Mouse (Mus musculus) midbrain, embryonic 11.5 days (tissue): Measurements from ENCODE around the gene Avp. TPM values are rescaled to one million over a fixed set of nuclear protein-coding genes. Genes with fewer than 3 reads are reported as not detected.

Experiments used
- ATAC-seq: fragments of 200-750 bp; cut with Nextera tagmentation; 2 replicates; pipeline ENCODE4 v1.8.0; 2017; ENCODE audit warnings: moderate TSS enrichment, moderate library complexity; ENCODE audit not compliant: low FRiP score
- DNase-seq: peaks from one replicate; pipeline ENCODE4 v3.0.0; 2015; ENCODE audit warnings: low spot score; ENCODE audit errors: missing footprints
- H3K27ac ChIP-seq: fragments of 300-500 bp; sonication (generic); 2 replicates; pipeline ENCODE4 v1.5.1; 2014; ENCODE audit warnings: low read depth, low read length
- H3K27me3 ChIP-seq: fragments of 300-500 bp; sonication (generic); 2 replicates; pipeline ENCODE4 v1.6.1; 2014; ENCODE audit warnings: mild to moderate bottlenecking, low read length, moderate library complexity, mixed read lengths; ENCODE audit not compliant: control insufficient read depth, insufficient read depth
- H3K36me3 ChIP-seq: fragments of 300-500 bp; sonication (generic); 2 replicates; pipeline ENCODE4 v1.6.1; 2014; ENCODE audit warnings: mild to moderate bottlenecking, low read length, moderate library complexity, mixed read lengths; ENCODE audit not compliant: control insufficient read depth, insufficient read depth
- H3K4me1 ChIP-seq: fragments of 300-500 bp; sonication (generic); 2 replicates; pipeline ENCODE4 v1.6.1; 2014; ENCODE audit warnings: low read length; ENCODE audit not compliant: control insufficient read depth, insufficient read depth
- H3K4me2 ChIP-seq: fragments of 300-500 bp; sonication (generic); 2 replicates; pipeline ENCODE4 v1.6.1; 2014; ENCODE audit warnings: mild to moderate bottlenecking, moderate library complexity
- H3K4me3 ChIP-seq: fragments of 300-500 bp; sonication (generic); 2 replicates; pipeline ENCODE4 v1.5.1; 2014; ENCODE audit warnings: low read depth, low read length
- H3K9ac ChIP-seq: fragments of 300-500 bp; sonication (generic); 2 replicates; pipeline ENCODE4 v1.6.1; 2014; ENCODE audit warnings: low read length
- H3K9me3 ChIP-seq: fragments of 300-500 bp; sonication (generic); 2 replicates; pipeline ENCODE4 v1.6.1; 2016; ENCODE audit warnings: low read length; ENCODE audit not compliant: control insufficient read depth
- WGBS: fragments of 180-500 bp; shearing (Covaris S2); extraction: QIAGEN DNeasy Blood & Tissue Kit; methylation state at CpG from one replicate; pipeline ENCODE4 v1.1.7; 2014; 5-methylcytosine and 5-hydroxymethylcytosine counted together
- polyA plus RNA-seq: library from polyadenylated mRNA; unstranded; fragments of >200 nt; fragmentation: Nextera tagmentation; extraction: Ambion mirVana; gene quantifications from 2 replicates; pipeline ENCODE4 v1.2.1, GENCODE M21; 2014

Avp gene
- polyA plus RNA-seq, 1 experiment from 2014 or later: not detected

DNA sequence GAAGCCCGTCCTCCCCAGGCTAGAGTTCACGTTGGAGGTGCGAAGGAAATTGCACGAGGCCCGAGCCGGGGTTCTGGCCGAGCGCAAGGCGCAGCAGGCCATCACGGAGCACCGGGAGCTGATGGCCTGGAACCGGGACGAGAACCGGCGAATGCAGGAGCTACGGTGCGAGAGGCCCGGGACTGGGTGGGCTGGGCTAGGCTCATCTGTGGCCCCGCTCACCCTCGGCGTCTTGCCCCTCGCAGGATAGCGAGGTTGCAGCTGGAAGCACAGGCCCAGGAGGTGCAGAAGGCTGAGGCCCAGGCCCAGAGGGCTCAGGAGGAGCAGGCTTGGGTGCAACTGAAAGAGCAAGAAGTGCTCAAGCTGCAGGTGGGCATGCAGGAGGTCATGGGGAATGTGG is 18.3 kb downstream of the Avp start:
- H3K4me3 ChIP-seq: peak overlapping the region; percentile 86
- H3K36me3 ChIP-seq: peaks cover 2% of the 10 kb centered on the region; the same call in 1 of the 2 replicates
- H3K27ac ChIP-seq: no peak overlapping the region; the same call in 1 of the 2 replicates
- H3K4me2 ChIP-seq: peak overlapping the region; percentile 71
- H3K9me3 ChIP-seq: no peaks in the 10 kb centered on the region
- under 1% methylated on average over 23 of the region's 23 CpGs for WGBS
- peak overlapping the region; percentile 85 for H3K9ac ChIP-seq
- DNase-seq (no peak), ATAC-seq (no peak; the same call in 1 of the 2 replicates)
- no peaks in the 10 kb centered on the region for H3K27me3 ChIP-seq
- H3K4me1 ChIP-seq: peaks cover 10% of the 10 kb centered on the region

DNA sequence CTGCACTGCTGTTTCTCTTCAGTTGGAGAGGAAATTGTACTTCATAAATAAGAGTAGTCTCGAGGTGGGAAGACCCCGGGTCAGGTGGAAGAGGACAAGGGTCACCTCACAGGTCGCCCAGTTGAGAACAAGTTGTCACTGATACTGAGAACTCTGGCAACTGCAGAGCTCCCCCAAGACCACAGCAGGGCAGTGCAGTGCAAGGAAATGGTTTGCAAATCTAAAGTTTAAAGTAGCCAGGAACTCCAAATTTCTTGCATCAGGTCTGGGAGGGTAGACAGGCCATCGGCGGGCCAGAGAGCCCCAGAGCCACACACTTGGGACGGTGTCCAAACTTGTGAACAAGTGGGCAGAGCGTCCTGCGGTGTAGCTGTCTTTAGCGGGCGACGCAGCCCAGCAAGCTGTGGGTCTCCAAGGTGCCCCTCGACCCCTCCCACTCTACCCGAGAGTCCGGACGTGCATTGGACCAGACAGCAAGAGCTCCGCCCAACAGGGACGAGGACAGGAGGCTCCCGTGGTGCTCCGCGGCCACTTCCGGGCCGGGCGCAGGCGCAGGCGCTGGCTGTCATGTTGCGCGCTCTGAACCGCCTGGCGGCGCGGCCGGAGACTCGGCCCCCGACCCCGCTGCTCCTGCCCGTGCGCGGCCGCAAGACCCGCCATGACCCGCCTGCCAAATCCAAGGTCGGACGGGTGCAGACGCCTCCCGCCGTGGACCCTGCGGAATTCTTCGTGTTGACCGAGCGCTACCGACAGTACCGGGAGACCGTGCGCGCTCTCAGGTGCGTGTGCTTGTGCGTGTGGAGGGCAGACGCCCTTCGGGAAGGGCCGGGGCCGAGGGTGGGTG is 18.9 kb downstream of the Avp start, which contains the start of gene Mrps26:
Mrps26 (plus strand) TSS at position 531 of the 844 bp plus-strand sequence.
- H3K9me3 ChIP-seq: no peaks in the 10 kb centered on the region
- H3K9ac ChIP-seq: peak within 1 kb of the TSS; percentile 85
- H3K27me3 ChIP-seq: no peaks in the 10 kb centered on the region
- H3K27ac ChIP-seq: no peak within 1 kb of the TSS; the same call in 1 of the 2 replicates
- peak within 1 kb of the TSS; percentile 86 for H3K4me3 ChIP-seq
- WGBS: under 1% methylated on average over 60 of the region's 61 CpGs
- peak; percentile 99 for ATAC-seq
- peaks cover 2% of the 10 kb centered on the region; the same call in 1 of the 2 replicates for H3K36me3 ChIP-seq
- H3K4me1 ChIP-seq: peaks cover 10% of the 10 kb centered on the region
- DNase-seq: peak; percentile 98
- H3K4me2 ChIP-seq: peak within 1 kb of the TSS; percentile 71

DNA sequence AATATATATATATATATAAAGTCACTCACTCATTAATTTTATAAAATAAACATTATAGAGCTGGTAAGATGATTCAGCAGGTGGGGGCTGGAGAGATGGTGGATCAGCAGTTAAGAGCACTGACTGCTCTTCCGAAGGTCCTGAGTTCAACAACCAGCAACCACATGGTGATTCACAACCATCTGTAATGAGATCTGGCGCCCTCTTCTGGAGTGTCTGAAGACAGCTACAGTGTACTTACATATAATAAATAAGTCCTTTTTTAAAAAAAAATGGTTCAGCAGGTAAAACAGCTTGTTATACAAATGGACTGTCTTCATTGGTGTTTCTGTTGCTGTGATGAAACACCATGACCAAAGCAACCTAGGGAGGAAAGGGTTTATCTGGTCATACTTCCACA is 24.3 kb downstream of the Avp start:
- Histone ChIP-seq H3K27me3 (no peaks in the 10 kb centered on the region), H3K36me3 (no peaks in the 10 kb centered on the region; the same call in 1 of the 2 replicates), H3K4me3 (no peak overlapping the region), H3K27ac (no peak overlapping the region), H3K4me2 (no peak overlapping the region), H3K4me1 (no peaks in the 10 kb centered on the region), H3K9ac (no peak overlapping the region), H3K9me3 (no peaks in the 10 kb centered on the region)
- ATAC-seq (no peak), DNase-seq (no peak)
- 68% methylated on average over 2 of the region's 2 CpGs for WGBS

DNA sequence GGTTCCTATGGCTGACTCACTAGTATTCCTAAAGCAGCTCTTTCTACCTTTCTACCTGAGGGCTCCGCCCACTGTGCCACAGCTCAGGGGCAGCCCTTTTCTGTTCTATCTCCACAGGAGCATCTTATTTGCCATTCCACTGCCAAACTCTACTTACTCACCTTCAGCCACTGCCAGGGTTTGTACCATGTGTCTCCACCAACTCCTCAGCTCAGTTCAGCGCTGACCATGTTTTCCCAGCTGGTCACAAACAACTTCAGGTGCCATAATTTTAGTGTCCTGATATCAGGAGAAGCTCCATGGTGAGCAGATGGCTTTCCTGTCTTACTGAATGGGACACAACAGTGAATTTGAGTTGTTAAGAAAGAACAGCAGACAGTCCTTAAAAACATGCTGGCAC is 24.9 kb downstream of the Avp start:
- ATAC-seq (no peak), DNase-seq (no peak)
- no peak overlapping the region for H3K9ac ChIP-seq
- no peaks in the 10 kb centered on the region for H3K4me1 ChIP-seq
- 91% methylated on average over 2 of the region's 2 CpGs for WGBS
- no peaks in the 10 kb centered on the region; the same call in 1 of the 2 replicates for H3K36me3 ChIP-seq
- no peak overlapping the region for H3K4me2 ChIP-seq
- no peaks in the 10 kb centered on the region for H3K9me3 ChIP-seq
- no peaks in the 10 kb centered on the region for H3K27me3 ChIP-seq
- no peak overlapping the region for H3K4me3 ChIP-seq
- no peak overlapping the region for H3K27ac ChIP-seq

DNA sequence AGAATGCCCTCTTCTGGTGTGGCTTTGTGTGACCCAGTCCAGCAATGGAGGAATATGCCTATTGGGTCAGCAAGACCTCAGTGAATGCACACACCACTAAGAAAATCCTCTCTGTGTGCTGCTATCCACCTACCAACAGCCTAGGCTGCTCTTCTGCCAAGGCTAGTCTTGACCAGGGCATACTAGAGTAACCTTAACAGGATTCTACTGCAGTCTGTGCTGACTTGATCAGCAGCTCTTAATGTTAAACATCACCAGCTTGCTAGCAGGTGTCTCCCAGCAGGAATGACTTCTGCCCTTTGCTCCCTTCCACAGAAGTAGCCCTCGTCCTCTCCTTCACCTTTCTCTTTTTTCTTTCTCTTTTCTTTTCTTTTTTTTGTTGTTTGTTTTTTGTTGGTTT is 26.1 kb downstream of the Avp start:
- 86% methylated on average over 1 of the region's 1 CpGs for WGBS
- Histone ChIP-seq H3K27ac (no peak overlapping the region), H3K36me3 (no peaks in the 10 kb centered on the region; the same call in 1 of the 2 replicates)

DNA sequence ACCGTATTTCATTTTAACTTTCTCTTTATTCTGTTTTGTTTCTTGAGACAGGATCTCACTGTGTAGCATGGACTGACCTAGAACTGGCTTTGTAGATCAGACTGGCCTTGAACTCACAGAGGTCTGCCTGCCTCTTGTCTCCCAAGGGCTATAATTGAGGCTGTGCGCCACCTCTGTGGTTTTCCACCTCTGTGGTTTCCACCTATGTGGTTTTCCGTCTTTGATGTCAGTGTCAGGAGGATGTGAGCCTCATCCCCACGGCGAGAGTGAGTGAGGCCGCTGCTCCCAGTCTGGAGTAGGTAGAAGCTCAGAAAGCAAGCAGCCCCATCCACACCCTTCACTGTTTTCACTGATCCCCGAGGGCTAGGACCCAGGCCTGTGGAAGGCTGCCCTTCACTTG is 27.5 kb downstream of the Avp start:
- Histone ChIP-seq H3K27me3 (no peaks in the 10 kb centered on the region), H3K9ac (no peak overlapping the region), H3K4me2 (no peak overlapping the region), H3K27ac (no peak overlapping the region), H3K9me3 (no peaks in the 10 kb centered on the region), H3K4me1 (no peaks in the 10 kb centered on the region), H3K4me3 (no peak overlapping the region), H3K36me3 (peaks cover under 1% of the 10 kb centered on the region; the same call in 1 of the 2 replicates)
- ATAC-seq (no peak), DNase-seq (peak; percentile 53)
- WGBS: 89% methylated on average over 7 of the region's 7 CpGs

More for the DNA sequence above, 26.1 kb downstream of the Avp start:
- Histone ChIP-seq H3K9ac (no peak overlapping the region), H3K27me3 (no peaks in the 10 kb centered on the region), H3K4me1 (no peaks in the 10 kb centered on the region), H3K9me3 (no peaks in the 10 kb centered on the region), H3K4me3 (no peak overlapping the region), H3K4me2 (no peak overlapping the region)
- ATAC-seq (no peak), DNase-seq (peak; percentile 72)

DNA sequence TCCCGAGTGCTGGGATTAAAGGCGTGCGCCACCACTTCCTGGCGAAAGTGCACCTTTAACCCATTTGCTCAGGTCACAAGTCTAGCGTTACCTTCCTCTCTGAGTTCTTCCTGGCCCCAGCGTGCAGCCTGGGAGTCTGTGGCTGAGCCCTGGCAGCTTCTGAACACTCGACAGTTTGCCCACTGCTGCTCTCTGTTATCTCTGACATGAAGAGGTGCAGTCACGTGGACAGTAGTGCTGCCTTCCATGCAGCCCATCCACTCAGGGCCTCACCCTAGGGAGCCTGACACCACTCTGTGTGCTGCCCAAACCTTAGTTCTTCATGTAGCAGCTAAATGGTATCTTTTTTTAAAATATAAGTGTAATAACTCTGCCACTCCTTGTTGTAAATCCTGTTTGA is 35.4 kb downstream of the Avp start:
- no peaks in the 10 kb centered on the region for H3K4me1 ChIP-seq
- no peak for DNase-seq
- H3K4me3 ChIP-seq: no peak overlapping the region
- H3K27ac ChIP-seq: no peak overlapping the region
- no peak overlapping the region for H3K9ac ChIP-seq
- no peak overlapping the region for H3K4me2 ChIP-seq
- H3K27me3 ChIP-seq: no peaks in the 10 kb centered on the region
- WGBS: 92% methylated on average over 8 of the region's 8 CpGs
- no peaks in the 10 kb centered on the region for H3K9me3 ChIP-seq
- peaks cover 15% of the 10 kb centered on the region for H3K36me3 ChIP-seq
- ATAC-seq: no peak

DNA sequence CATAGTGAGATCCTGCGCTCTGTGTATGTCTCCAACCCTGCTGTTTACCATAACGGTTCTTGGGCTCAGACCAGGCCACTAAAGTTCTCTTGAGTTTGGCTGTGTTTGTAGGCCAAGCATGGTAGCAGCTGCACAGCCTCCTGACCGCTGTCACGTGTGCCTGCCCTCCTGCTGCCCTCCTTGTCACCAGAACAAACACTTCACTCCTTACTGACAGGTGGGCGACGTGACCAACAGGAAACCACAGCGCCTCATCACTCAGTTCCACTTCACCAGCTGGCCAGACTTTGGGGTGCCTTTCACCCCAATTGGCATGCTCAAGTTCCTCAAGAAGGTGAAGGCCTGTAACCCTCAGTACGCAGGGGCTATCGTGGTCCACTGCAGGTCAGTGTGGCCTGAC is 42.1 kb downstream of the Avp start:
- H3K27ac ChIP-seq: no peak overlapping the region
- DNase-seq (no peak), ATAC-seq (no peak)
- H3K9ac ChIP-seq: no peak overlapping the region
- peaks cover 12% of the 10 kb centered on the region for H3K36me3 ChIP-seq
- H3K9me3 ChIP-seq: no peaks in the 10 kb centered on the region
- H3K4me2 ChIP-seq: no peak overlapping the region
- no peaks in the 10 kb centered on the region for H3K4me1 ChIP-seq
- WGBS: 89% methylated on average over 9 of the region's 9 CpGs
- H3K27me3 ChIP-seq: no peaks in the 10 kb centered on the region
- no peak overlapping the region for H3K4me3 ChIP-seq

DNA sequence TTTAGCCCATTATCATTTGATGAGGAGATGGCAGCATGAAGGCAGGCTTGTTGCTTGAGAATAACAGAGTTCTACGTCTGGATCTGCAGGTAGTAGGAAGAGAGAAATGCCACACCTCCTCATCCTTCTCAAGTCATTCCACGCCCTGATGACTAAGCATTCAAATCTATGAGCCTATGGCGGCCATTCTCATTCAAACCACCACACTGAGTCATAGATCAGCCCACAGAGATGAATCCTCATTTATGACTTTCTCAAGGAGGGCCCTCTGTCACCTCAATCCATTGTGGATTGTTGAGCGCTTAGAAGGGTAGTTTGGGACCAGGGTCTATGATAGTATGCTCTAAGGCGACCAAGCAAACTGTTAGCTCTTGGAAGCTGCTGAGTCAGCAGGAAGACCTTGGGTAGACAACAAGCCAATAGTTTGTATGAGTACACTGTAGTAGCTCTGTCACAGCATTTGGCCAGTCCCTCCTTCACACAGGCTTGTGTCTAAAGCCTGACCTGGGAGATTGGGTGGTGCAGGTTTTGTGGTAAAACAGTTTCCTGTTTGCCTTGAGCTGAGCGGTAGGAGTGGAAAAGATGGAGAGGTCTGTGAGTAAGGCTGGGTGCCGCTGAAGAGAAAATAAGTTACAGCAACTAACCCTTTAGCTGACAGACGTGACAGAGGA is 43.3 kb downstream of the Avp start:
- DNase-seq: no peak
- no peak for ATAC-seq
- no peak overlapping the region for H3K9ac ChIP-seq
- no peaks in the 10 kb centered on the region for H3K4me1 ChIP-seq
- no peak overlapping the region for H3K27ac ChIP-seq
- no peak overlapping the region for H3K4me2 ChIP-seq
- H3K4me3 ChIP-seq: no peak overlapping the region
- H3K36me3 ChIP-seq: peaks cover 4% of the 10 kb centered on the region
- no peaks in the 10 kb centered on the region for H3K27me3 ChIP-seq
- WGBS: 94% methylated on average over 8 of the region's 8 CpGs
- H3K9me3 ChIP-seq: no peaks in the 10 kb centered on the region
